Mouse (Mus musculus) ovary, adult 2 months (tissue): Measurements from ENCODE around the gene Tas2r122. TPM values are rescaled to one million over a fixed set of nuclear protein-coding genes. Genes with fewer than 3 reads are reported as not detected.

Experiments used
- polyA plus RNA-seq: library from polyadenylated mRNA; depleted of rRNA; stranded (reverse); fragments of >200 nt; gene quantifications from 2 replicates; pipeline ENCODE4 v1.2.3, GENCODE M21; 2012; rRNA removed

Tas2r122 gene
- not detected in 2 replicates for polyA plus RNA-seq

DNA sequence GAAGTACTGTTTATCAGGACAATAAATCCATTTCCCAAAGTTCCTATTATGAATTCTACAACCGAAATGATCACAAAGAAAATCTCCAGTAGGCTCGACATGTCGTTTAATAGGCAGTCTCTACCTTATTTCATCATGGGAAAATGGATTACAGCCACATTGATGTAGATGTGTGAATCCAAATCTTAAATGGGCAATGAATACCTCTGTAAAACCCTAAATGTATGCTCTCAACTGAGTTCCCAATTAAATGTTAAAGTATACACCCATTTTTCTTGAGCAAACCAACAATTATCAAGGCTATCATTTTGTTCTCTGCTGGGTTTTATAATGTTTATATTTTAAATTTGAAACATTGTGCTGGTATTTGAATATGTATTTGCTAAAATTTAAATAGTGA lies at the start of gene Tas2r122:
Tas2r122 (minus strand) TSS at position 101 of the 400 bp plus-strand sequence.

DNA sequence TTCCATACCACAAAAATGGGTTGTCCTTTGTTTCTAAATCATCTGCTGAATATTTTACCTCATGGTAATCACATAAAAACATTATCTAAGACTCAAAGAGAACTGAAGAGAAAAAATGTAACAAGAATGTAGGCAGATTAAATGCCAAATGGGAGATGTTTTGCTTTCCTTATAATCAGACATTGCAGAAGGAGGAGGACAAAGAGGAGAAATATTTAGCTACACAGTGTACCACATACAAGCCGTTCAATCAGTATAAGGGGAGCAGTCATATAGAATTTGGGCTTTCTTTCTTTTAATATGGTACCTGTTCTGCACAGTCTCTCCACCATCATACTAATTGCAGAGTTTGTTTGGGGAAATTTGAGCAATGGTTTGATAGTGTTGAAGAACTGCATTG lies 42.7 kb upstream of the Tas2r122 start, which contains the start of gene Tas2r124:
Tas2r124 (plus strand) TSS at position 301 of the 400 bp plus-strand sequence.

DNA sequence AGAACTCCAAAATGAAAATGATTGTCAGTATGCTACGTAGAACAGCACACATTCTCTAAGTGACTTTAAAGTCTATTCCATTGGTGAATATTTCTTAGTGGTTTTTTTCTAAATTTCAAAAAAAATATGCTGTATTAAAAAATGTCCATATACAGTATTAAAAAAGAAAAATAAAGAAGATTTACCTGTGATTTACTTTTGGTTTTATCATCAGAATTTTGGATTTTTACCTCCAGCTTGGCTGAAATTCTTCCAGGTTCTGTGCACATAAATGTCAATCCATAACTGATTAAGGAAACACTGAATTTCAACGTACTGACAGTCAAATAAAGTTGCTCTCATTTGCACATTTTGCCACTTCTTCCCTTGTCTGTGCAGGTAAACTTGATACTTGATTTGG lies 26.2 kb upstream of the Tas2r122 start, which contains the start of gene Tas2r115:
Tas2r115 (minus strand) TSS at position 101 of the 400 bp plus-strand sequence.

DNA sequence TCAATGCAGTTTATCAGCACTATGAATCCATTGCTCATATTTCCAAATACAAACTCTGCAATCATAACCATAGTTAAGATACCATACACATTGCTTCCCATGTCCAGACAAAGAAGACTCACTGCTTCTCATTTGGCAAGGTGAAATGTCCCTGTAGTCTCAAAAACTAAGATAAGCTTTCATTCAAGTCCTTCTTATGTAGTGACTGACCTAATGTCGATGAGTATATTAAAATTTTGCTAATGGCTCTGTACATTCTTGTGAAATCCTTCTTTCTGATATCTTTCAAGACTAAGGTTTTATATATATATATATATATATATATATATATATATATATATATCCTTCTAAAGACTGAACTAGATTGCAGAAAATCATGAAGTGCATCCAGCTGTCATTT lies 10.8 kb downstream of the Tas2r122 start, which contains the start of gene Tas2r121:
Tas2r121 (minus strand) TSS at position 101 of the 400 bp plus-strand sequence.

Other genes with a start within 250 kb of the Tas2r122 start
- gene Prh1, start 142.1 kb downstream of the Tas2r122 start, polyA plus RNA-seq = not detected in 2 replicates
- gene Prp2, start 116.0 kb downstream of the Tas2r122 start, polyA plus RNA-seq = not detected in 2 replicates
- not detected in 2 replicates for gene A630073D07Rik, start 60.4 kb downstream of the Tas2r122 start, polyA plus RNA-seq
- gene Tas2r120, start 55.0 kb downstream of the Tas2r122 start, polyA plus RNA-seq = not detected in 2 replicates
- gene Tas2r121, start 10.9 kb downstream of the Tas2r122 start, polyA plus RNA-seq = not detected in 2 replicates
- not detected in 2 replicates for gene Tas2r115, start 26.1 kb upstream of the Tas2r122 start, polyA plus RNA-seq
- not detected in 2 replicates for gene Tas2r124, start 42.8 kb upstream of the Tas2r122 start, polyA plus RNA-seq
- not detected in 2 replicates for gene Tas2r102, start 50.2 kb upstream of the Tas2r122 start, polyA plus RNA-seq
- gene Tas2r136, start 66.2 kb upstream of the Tas2r122 start, polyA plus RNA-seq = not detected in 2 replicates
- gene Tas2r117, start 90.9 kb upstream of the Tas2r122 start, polyA plus RNA-seq = not detected in 2 replicates
- gene Tas2r123, start 135.2 kb upstream of the Tas2r122 start, polyA plus RNA-seq = not detected in 2 replicates
- gene Tas2r116, start 143.5 kb upstream of the Tas2r122 start, polyA plus RNA-seq = not detected in 2 replicates
- not detected in 2 replicates for gene Tas2r110, start 156.1 kb upstream of the Tas2r122 start, polyA plus RNA-seq
- gene Tas2r113, start 181.1 kb upstream of the Tas2r122 start, polyA plus RNA-seq = not detected in 2 replicates
- not detected in 2 replicates for gene Tas2r125, start 197.7 kb upstream of the Tas2r122 start, polyA plus RNA-seq
- gene Tas2r129, start 239.2 kb upstream of the Tas2r122 start, polyA plus RNA-seq = not detected in 2 replicates
- not detected in 2 replicates for gene Tas2r131, start 246.0 kb upstream of the Tas2r122 start, polyA plus RNA-seq